Mouse (Mus musculus): ENCODE data around the gene Fkrp. TPM values are rescaled to one million over a fixed set of nuclear protein-coding genes. Genes with fewer than 3 reads are reported as not detected.
A peak's percentile ranks its signal among the peaks of the same experiment; 100 is the strongest.

The Fkrp gene
- polyA plus RNA-seq, 1 experiment: 21.9 TPM

GRCm38 (mm10) chr7:16807936-16808335 lies 8.6 kb downstream of the Fkrp start:
- H3K4me3 ChIP-seq (ENCODE audit: insufficient read depth, low read length): no peak overlapping the region
- H3K4me1 ChIP-seq (ENCODE audit: control insufficient read depth, insufficient read depth, low read length): no peaks in the 10 kb centered on the region
- TF ChIP-seq POLR2A (IDR thresholded peaks at IDR 0.05; ENCODE audit: borderline replicate concordance, low read depth, low read length) (no peak), CTCF (IDR thresholded peaks at IDR 0.05; ENCODE audit: low read depth, low read length) (peak; percentile 52; the same call in 1 of the 2 replicates)
- no peak overlapping the region for H3K27ac ChIP-seq (ENCODE audit: insufficient read depth, low read depth, low read length)

GRCm38 (mm10) chr7:16804409-16805028 lies 12.0 kb downstream of the Fkrp start:
- H3K27ac ChIP-seq (ENCODE audit: insufficient read depth, low read depth, low read length): no peak overlapping the region
- no peaks in the 10 kb centered on the region for H3K4me1 ChIP-seq (ENCODE audit: control insufficient read depth, insufficient read depth, low read length)
- no peak overlapping the region for H3K4me3 ChIP-seq (ENCODE audit: insufficient read depth, low read length)
- TF ChIP-seq CTCF (IDR thresholded peaks at IDR 0.05; ENCODE audit: low read depth, low read length) (peak; percentile 69), POLR2A (IDR thresholded peaks at IDR 0.05; ENCODE audit: borderline replicate concordance, low read depth, low read length) (no peak)

- no peak overlapping the region for H3K27ac ChIP-seq (ENCODE audit: insufficient read depth, low read depth, low read length)
- no peak overlapping the region for H3K4me3 ChIP-seq (ENCODE audit: insufficient read depth, low read length)
- no peaks in the 10 kb centered on the region for H3K4me1 ChIP-seq (ENCODE audit: control insufficient read depth, insufficient read depth, low read length)
- TF ChIP-seq CTCF (IDR thresholded peaks at IDR 0.05; ENCODE audit: low read depth, low read length) (no peak), POLR2A (IDR thresholded peaks at IDR 0.05; ENCODE audit: borderline replicate concordance, low read depth, low read length) (no peak)
Measured at GRCm38 (mm10) chr7:16794886-16795285, 21.6 kb downstream of the Fkrp start.

DNA sequence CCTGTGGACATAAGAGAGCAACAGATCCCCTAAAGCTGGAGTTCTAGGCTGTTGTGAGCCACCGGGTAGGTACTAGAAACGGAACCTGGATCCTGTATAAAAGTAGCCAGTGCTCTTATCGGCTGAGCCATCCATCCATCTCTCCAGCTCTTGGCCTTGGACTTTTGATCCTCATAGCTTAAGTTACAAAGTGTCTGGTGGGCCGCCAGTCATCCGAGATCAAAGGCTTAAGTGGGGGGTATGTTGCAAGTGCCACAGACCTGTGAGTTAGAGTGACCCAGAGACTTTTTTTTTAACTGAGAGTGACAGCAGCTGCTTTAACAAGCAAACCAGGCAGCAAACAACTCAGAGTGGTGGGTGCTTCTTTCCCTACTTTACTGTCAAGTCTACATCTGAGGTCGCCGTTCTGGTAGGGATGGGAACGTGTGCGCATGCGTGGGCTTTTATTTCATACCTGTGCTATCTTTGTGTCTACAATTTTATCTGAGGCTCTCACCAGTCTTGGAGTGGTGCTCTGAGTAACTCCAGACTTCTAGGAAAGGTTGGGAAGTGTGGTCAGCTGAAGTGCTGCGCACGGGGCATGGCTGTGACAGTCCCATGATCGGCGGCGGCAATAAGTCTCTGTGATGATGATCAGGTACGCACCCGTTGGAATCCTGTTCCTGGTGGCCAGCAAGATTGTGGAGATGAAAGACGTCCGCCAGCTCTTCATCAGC lies 23.4 kb downstream of the Fkrp start:
- no peak overlapping the region for H3K4me3 ChIP-seq (ENCODE audit: insufficient read depth, low read length)
- no peak for TF ChIP-seq CTCF (IDR thresholded peaks at IDR 0.05; ENCODE audit: low read depth, low read length)
- TF ChIP-seq POLR2A (IDR thresholded peaks at IDR 0.05; ENCODE audit: borderline replicate concordance, low read depth, low read length): no peak
- no peaks in the 10 kb centered on the region for H3K4me1 ChIP-seq (ENCODE audit: control insufficient read depth, insufficient read depth, low read length)
- no peak overlapping the region for H3K27ac ChIP-seq (ENCODE audit: insufficient read depth, low read depth, low read length)

GRCm38 (mm10) chr7:16792316-16792715 lies 24.2 kb downstream of the Fkrp start:
- Histone ChIP-seq H3K4me1 (ENCODE audit: control insufficient read depth, insufficient read depth, low read length) (no peaks in the 10 kb centered on the region), H3K4me3 (ENCODE audit: insufficient read depth, low read length) (no peak overlapping the region), H3K27ac (ENCODE audit: insufficient read depth, low read depth, low read length) (no peak overlapping the region)
- no peak for TF ChIP-seq CTCF (IDR thresholded peaks at IDR 0.05; ENCODE audit: low read depth, low read length)
- TF ChIP-seq POLR2A (IDR thresholded peaks at IDR 0.05; ENCODE audit: borderline replicate concordance, low read depth, low read length): no peak

GRCm38 (mm10) chr7:16785541-16786083 lies 30.9 kb downstream of the Fkrp start:
- Histone ChIP-seq H3K4me3 (ENCODE audit: insufficient read depth, low read length) (no peak overlapping the region), H3K27ac (ENCODE audit: insufficient read depth, low read depth, low read length) (no peak overlapping the region), H3K4me1 (ENCODE audit: control insufficient read depth, insufficient read depth, low read length) (peaks cover 12% of the 10 kb centered on the region)
- TF ChIP-seq CTCF (IDR thresholded peaks at IDR 0.05; ENCODE audit: low read depth, low read length) (no peak), POLR2A (IDR thresholded peaks at IDR 0.05; ENCODE audit: borderline replicate concordance, low read depth, low read length) (no peak)

DNA sequence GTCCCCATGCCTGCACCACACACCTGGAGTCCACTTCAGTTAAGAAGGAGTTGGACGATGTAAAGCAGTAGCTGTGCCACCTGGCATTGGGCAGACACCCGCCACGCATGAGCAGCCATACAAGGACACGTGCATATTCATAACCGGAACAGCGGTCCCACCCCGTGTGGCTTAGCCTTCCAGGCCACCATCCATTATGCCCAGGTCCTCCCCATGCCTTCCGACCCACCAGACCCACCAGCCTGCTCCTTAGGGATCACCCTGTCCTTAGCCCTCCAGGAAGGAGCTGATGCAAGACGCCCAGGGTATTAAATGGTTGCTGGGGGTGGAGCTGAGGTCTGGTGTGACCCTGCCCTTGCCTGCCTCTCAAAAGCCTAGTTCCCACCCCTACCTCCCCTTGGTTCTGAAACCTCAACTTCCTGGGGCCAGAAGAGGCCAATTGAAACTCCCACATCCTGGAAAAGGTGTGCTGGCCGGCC lies 32.0 kb downstream of the Fkrp start:
- H3K4me3 ChIP-seq (ENCODE audit: insufficient read depth, low read length): peak overlapping the region; percentile 91
- no peak for TF ChIP-seq CTCF (IDR thresholded peaks at IDR 0.05; ENCODE audit: low read depth, low read length)
- no peak for TF ChIP-seq POLR2A (IDR thresholded peaks at IDR 0.05; ENCODE audit: borderline replicate concordance, low read depth, low read length)
- H3K4me1 ChIP-seq (ENCODE audit: control insufficient read depth, insufficient read depth, low read length): peaks cover 13% of the 10 kb centered on the region
- peak overlapping the region; percentile 3; the same call in 1 of the 2 replicates for H3K27ac ChIP-seq (ENCODE audit: insufficient read depth, low read depth, low read length)

DNA sequence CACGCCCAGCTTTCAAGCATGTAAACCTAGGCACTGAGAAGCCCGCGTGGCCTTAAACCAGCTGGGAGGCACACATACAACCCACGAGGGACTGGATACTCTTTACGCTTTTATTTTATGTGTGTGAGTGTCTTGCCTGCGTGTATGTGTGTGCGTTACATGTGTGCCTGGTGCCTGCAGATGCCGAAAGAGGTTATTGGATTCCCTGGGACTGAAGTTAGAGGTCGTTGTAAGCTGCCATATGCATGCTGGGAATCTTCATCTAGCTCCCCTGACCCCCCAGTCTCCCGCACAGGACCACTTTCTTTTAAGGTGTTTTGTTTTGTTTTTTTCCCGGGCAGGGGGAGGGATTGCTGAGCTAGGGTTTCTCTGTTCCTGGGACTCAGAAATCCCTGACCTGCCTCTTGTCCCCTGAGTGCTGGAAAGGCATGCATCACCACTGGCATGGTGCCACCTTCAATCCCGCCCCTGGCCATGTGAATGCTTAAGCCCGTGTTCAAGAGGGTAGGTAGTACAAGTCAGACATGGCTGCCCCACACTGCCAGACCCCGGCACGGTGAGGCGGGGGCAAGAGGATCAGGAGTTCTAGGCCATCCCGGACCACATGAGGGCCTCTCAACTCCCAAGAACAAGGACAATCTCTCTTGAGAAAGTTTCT lies 32.6 kb downstream of the Fkrp start:
- Histone ChIP-seq H3K4me1 (ENCODE audit: control insufficient read depth, insufficient read depth, low read length) (peaks cover 13% of the 10 kb centered on the region), H3K27ac (ENCODE audit: insufficient read depth, low read depth, low read length) (peak overlapping the region; percentile 17), H3K4me3 (ENCODE audit: insufficient read depth, low read length) (peak overlapping the region; percentile 91)
- TF ChIP-seq CTCF (IDR thresholded peaks at IDR 0.05; ENCODE audit: low read depth, low read length): no peak
- no peak for TF ChIP-seq POLR2A (IDR thresholded peaks at IDR 0.05; ENCODE audit: borderline replicate concordance, low read depth, low read length)

GRCm38 (mm10) chr7:16783224-16783688 lies 33.3 kb downstream of the Fkrp start:
- peak overlapping the region; percentile 52 for H3K27ac ChIP-seq (ENCODE audit: insufficient read depth, low read depth, low read length)
- H3K4me3 ChIP-seq (ENCODE audit: insufficient read depth, low read length): peak overlapping the region; percentile 91
- no peak for TF ChIP-seq POLR2A (IDR thresholded peaks at IDR 0.05; ENCODE audit: borderline replicate concordance, low read depth, low read length)
- TF ChIP-seq CTCF (IDR thresholded peaks at IDR 0.05; ENCODE audit: low read depth, low read length): no peak
- peaks cover 13% of the 10 kb centered on the region for H3K4me1 ChIP-seq (ENCODE audit: control insufficient read depth, insufficient read depth, low read length)

Data from bone marrow macrophage, adult 2 months (primary cell).